Mouse (Mus musculus): Measurements from ENCODE around the gene Dlg2. TPM values are rescaled to one million over a fixed set of nuclear protein-coding genes. Genes with fewer than 3 reads are reported as not detected.

Gene Dlg2
- polyA plus RNA-seq, 1 experiment from 2014 or later = 4.3 TPM

DNA sequence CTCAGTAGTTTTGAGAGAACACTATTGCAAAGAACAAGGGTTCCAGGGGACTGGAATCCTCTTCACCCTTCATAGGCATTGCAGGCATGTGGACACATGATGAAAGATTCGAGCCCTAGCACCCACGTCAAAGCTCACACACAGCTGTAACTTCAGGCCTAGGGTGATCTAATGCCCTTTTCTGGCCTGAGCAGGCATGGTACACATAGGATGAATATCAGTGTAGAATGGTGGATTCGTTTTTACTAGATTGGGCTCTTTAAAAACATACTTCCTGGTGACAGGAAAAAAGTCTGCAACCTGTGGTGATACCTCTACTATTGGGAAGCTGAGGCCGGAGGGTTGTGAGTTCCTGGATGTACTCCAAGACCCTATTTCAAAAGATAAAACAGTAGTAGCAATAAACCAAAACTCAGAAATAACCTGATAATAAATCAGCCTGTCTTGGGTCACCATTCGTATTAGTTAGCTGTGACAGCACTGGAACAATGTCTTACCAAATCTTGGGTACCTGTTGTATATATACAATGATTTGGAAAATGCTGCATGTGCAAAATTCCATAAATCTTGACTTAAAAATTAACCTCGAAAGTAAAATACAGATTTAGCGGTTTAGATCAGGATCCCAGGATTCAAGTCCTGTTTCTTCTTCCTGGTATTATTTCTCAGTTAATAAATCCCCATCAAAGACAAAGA lies 20.2 kb upstream of the Dlg2 start:
- peak overlapping the region; percentile 79 for H3K9ac ChIP-seq (ENCODE audit: low read length)
- no peaks in the 10 kb centered on the region for H3K9me3 ChIP-seq (replicated peaks; ENCODE audit: control insufficient read depth, low read length)
- WGBS = 16% methylated on average over 7 of the region's 7 CpGs
- peaks cover 8% of the 10 kb centered on the region; the same call in 1 of the 2 replicates for H3K4me1 ChIP-seq (ENCODE audit: control insufficient read depth, insufficient read depth, low read length)
- 0 out of 2 replicates have a peak, but pooled peaks cover 3% of the 10 kb centered on the region for H3K36me3 ChIP-seq (ENCODE audit: control insufficient read depth, insufficient read depth, low read length)
- H3K4me2 ChIP-seq (ENCODE audit: low read depth, low read length) = peak overlapping the region; percentile 56
- H3K4me3 ChIP-seq (replicated peaks; ENCODE audit: low read length) = peak overlapping the region; percentile 66
- H3K27me3 ChIP-seq (ENCODE audit: control insufficient read depth, insufficient read depth, low read length) = no peaks in the 10 kb centered on the region
- 0 out of 2 replicates have a peak overlapping the region, but pooled peaks have one; percentile 5 for H3K27ac ChIP-seq (ENCODE audit: low read length)
- ATAC-seq (ENCODE audit: insufficient read depth, low FRiP score) = no peak

DNA sequence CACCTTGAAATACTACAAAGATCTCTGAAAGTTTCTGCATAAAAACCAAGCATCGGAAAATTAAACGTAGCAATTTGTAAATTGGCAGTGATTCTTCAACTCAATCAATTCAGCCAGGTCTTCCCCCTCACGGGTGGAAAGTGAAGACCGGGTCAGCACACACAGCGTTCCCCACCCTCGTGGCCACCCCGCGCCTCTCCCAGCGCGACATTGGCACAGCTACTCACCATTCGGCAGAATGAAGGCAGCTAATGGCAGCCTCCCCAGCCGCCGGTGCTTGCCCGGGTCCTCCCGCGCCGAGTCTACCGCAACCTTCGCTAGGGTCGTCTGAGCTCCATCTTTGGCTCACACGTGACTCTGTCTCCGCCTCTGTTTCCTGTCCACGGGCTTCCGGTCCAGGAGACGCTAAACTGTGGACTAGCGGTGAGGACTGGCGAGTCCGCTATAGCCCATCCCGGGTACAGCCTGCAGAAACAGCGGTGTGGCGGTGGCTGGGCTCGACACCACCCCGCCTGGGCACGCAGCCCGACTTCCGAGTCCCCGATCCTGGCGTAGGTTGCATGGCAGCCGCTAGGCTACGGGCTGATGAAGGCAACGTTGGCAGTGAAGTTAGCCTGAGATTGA lies 19.5 kb upstream of the Dlg2 start, which contains the start of gene Tmem126a:
Gene Tmem126a (minus strand): TSS at position 385 of the 624 bp plus-strand sequence.
- Histone ChIP-seq H3K4me1 (ENCODE audit: control insufficient read depth, insufficient read depth, low read length) (peaks cover 8% of the 10 kb centered on the region; the same call in 1 of the 2 replicates), H3K27ac (ENCODE audit: low read length) (peak within 1 kb of the TSS; percentile 87), H3K9ac (ENCODE audit: low read length) (peak within 1 kb of the TSS; percentile 79), H3K27me3 (ENCODE audit: control insufficient read depth, insufficient read depth, low read length) (no peaks in the 10 kb centered on the region), H3K9me3 (replicated peaks; ENCODE audit: control insufficient read depth, low read length) (no peaks in the 10 kb centered on the region), H3K4me3 (replicated peaks; ENCODE audit: low read length) (peak within 1 kb of the TSS; percentile 66), H3K36me3 (ENCODE audit: control insufficient read depth, insufficient read depth, low read length) (0 out of 2 replicates have a peak, but pooled peaks cover 3% of the 10 kb centered on the region), H3K4me2 (ENCODE audit: low read depth, low read length) (peak within 1 kb of the TSS; percentile 56)
- WGBS = under 1% methylated on average over 41 of the region's 41 CpGs
- ATAC-seq (ENCODE audit: insufficient read depth, low FRiP score) = peak; percentile 96

DNA sequence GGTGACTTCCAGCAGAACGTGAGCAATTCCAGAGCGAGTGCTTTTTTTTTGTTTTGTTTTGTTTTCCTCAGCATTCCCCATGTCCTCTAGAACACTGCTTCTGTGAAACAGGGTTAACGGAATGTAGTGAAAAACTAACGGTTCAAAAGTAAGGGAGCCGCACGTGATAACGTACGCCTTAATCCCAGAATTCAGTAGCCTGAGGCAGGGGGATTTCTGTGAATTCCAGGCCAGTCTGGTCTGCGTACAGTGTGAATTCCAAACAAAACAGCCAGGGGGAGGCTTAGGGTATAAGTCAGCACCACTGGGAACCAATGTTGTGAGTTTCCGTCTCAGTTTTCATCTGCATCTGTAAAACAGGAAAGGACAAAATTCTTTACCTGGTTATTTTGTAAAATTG lies 19.0 kb upstream of the Dlg2 start:
- 9% methylated on average over 10 of the region's 10 CpGs for WGBS
- Histone ChIP-seq H3K27ac (ENCODE audit: low read length) (peak overlapping the region; percentile 87), H3K27me3 (ENCODE audit: control insufficient read depth, insufficient read depth, low read length) (no peaks in the 10 kb centered on the region)

DNA sequence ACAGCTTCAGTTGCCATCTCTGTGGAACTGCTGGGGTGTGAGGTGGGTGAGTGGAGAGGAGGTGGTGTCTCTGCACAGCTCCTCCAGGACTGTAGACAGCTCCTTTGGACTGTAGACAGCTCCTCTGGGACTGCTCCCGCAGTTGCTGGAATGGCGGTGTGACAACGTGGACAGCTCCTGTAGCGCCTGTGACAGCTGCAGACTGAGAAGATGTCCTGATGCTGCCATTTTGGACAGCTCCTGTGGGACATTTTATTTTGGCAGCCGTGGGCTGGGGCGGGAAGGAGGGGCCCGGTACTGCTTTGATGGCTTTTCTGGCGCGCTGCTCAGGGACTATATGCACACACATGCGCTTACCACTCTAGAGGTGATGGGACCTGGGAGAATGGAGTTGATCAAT lies 16.1 kb upstream of the Dlg2 start:
- Histone ChIP-seq H3K4me2 (ENCODE audit: low read depth, low read length) (no peak overlapping the region), H3K9me3 (replicated peaks; ENCODE audit: control insufficient read depth, low read length) (no peaks in the 10 kb centered on the region), H3K27me3 (ENCODE audit: control insufficient read depth, insufficient read depth, low read length) (no peaks in the 10 kb centered on the region), H3K4me3 (replicated peaks; ENCODE audit: low read length) (no peak overlapping the region), H3K36me3 (ENCODE audit: control insufficient read depth, insufficient read depth, low read length) (no peaks in the 10 kb centered on the region), H3K9ac (ENCODE audit: low read length) (no peak overlapping the region), H3K4me1 (ENCODE audit: control insufficient read depth, insufficient read depth, low read length) (peaks cover 8% of the 10 kb centered on the region; the same call in 1 of the 2 replicates), H3K27ac (ENCODE audit: low read length) (no peak overlapping the region)
- WGBS = 45% methylated on average over 10 of the region's 10 CpGs
- ATAC-seq (ENCODE audit: insufficient read depth, low FRiP score) = no peak

More for the DNA sequence above, 19.0 kb upstream of the Dlg2 start:
- H3K4me1 ChIP-seq (ENCODE audit: control insufficient read depth, insufficient read depth, low read length) = peaks cover 8% of the 10 kb centered on the region; the same call in 1 of the 2 replicates
- ATAC-seq (ENCODE audit: insufficient read depth, low FRiP score) = peak; percentile 53; the same call in 1 of the 2 replicates
- H3K4me3 ChIP-seq (replicated peaks; ENCODE audit: low read length) = peak overlapping the region; percentile 66
- H3K9me3 ChIP-seq (replicated peaks; ENCODE audit: control insufficient read depth, low read length) = no peaks in the 10 kb centered on the region
- 0 out of 2 replicates have a peak, but pooled peaks cover 3% of the 10 kb centered on the region for H3K36me3 ChIP-seq (ENCODE audit: control insufficient read depth, insufficient read depth, low read length)
- H3K9ac ChIP-seq (ENCODE audit: low read length) = peak overlapping the region; percentile 79
- H3K4me2 ChIP-seq (ENCODE audit: low read depth, low read length) = peak overlapping the region; percentile 56

DNA sequence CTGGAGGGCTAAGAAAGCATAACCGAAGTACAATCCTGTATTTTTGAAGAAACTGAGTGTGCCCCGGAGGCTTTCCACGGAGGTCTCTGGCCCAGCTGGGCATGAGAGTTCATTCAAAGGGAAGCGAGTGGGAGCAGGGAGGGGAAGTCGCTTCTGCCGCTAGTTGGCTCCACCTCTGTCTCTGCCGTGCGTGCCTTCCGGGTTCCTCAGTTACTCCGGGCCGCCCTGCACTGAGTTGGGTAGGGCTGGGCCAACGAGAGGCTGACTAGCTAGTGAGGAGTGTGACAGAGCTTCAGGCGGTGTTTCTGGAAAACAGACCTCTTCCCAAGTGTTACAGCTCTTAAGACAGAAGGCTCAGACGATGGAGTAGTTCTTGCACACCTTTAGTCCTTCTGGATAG lies 15.5 kb upstream of the Dlg2 start:
- Histone ChIP-seq H3K4me1 (ENCODE audit: control insufficient read depth, insufficient read depth, low read length) (peaks cover 4% of the 10 kb centered on the region; the same call in 1 of the 2 replicates), H3K9me3 (replicated peaks; ENCODE audit: control insufficient read depth, low read length) (no peaks in the 10 kb centered on the region), H3K27ac (ENCODE audit: low read length) (no peak overlapping the region), H3K4me2 (ENCODE audit: low read depth, low read length) (no peak overlapping the region), H3K9ac (ENCODE audit: low read length) (no peak overlapping the region), H3K36me3 (ENCODE audit: control insufficient read depth, insufficient read depth, low read length) (no peaks in the 10 kb centered on the region), H3K4me3 (replicated peaks; ENCODE audit: low read length) (no peak overlapping the region), H3K27me3 (ENCODE audit: control insufficient read depth, insufficient read depth, low read length) (no peaks in the 10 kb centered on the region)
- 18% methylated on average over 14 of the region's 14 CpGs for WGBS
- ATAC-seq (ENCODE audit: insufficient read depth, low FRiP score) = no peak

DNA sequence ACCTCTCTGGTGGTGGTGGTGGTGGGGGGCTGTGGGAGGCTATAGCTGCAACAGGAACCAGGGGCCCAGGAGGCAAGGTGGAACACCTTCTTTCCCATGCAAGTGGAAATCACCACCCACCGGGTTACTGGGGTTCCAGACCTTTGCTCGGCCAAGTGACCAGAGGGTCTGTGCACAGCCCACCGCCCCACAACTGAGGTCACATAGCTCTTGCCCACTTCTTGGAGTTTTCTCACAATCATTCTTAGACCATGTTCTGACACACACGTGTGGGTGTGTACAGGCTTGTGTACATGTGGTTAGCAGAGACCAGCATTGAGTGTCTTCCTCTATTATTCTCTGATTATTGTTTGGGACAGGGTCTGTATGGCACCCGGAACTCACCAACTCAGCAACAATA lies 15.0 kb upstream of the Dlg2 start:
- no peak overlapping the region for H3K9ac ChIP-seq (ENCODE audit: low read length)
- H3K27ac ChIP-seq (ENCODE audit: low read length) = no peak overlapping the region
- H3K4me3 ChIP-seq (replicated peaks; ENCODE audit: low read length) = no peak overlapping the region
- no peaks in the 10 kb centered on the region for H3K27me3 ChIP-seq (ENCODE audit: control insufficient read depth, insufficient read depth, low read length)
- H3K36me3 ChIP-seq (ENCODE audit: control insufficient read depth, insufficient read depth, low read length) = no peaks in the 10 kb centered on the region
- no peak overlapping the region for H3K4me2 ChIP-seq (ENCODE audit: low read depth, low read length)
- H3K9me3 ChIP-seq (replicated peaks; ENCODE audit: control insufficient read depth, low read length) = no peaks in the 10 kb centered on the region
- H3K4me1 ChIP-seq (ENCODE audit: control insufficient read depth, insufficient read depth, low read length) = no peaks in the 10 kb centered on the region
- WGBS = 89% methylated on average over 5 of the region's 5 CpGs
- no peak for ATAC-seq (ENCODE audit: insufficient read depth, low FRiP score)

DNA sequence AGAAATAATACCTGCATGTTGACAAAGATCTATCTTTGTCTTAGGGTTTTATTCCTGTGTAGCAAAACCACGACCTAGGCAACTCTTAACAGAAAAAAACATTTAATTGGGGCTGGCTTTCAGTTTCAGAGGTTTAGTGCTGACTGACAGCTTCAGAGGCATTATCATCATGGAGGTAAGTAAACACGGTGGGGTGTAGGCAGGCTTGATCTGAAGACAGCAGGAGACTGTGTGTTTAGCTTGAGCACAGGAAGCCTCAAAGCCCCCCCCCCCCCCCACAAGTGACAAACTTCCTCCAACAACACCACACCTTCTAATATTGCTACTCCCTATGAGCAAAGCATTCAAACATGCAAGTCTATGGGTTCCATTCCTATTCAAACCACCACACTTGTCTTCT lies 3.0 kb upstream of the Dlg2 start:
- WGBS = 50% methylated on average over 2 of the region's 2 CpGs
- no peak for ATAC-seq (ENCODE audit: insufficient read depth, low FRiP score)
- Histone ChIP-seq H3K4me2 (ENCODE audit: low read depth, low read length) (no peak overlapping the region), H3K4me3 (replicated peaks; ENCODE audit: low read length) (no peak overlapping the region), H3K9ac (ENCODE audit: low read length) (no peak overlapping the region), H3K4me1 (ENCODE audit: control insufficient read depth, insufficient read depth, low read length) (peaks cover 7% of the 10 kb centered on the region; the same call in 1 of the 2 replicates), H3K9me3 (replicated peaks; ENCODE audit: control insufficient read depth, low read length) (no peaks in the 10 kb centered on the region), H3K27me3 (ENCODE audit: control insufficient read depth, insufficient read depth, low read length) (peaks cover 3% of the 10 kb centered on the region), H3K27ac (ENCODE audit: low read length) (no peak overlapping the region), H3K36me3 (ENCODE audit: control insufficient read depth, insufficient read depth, low read length) (no peaks in the 10 kb centered on the region)

DNA sequence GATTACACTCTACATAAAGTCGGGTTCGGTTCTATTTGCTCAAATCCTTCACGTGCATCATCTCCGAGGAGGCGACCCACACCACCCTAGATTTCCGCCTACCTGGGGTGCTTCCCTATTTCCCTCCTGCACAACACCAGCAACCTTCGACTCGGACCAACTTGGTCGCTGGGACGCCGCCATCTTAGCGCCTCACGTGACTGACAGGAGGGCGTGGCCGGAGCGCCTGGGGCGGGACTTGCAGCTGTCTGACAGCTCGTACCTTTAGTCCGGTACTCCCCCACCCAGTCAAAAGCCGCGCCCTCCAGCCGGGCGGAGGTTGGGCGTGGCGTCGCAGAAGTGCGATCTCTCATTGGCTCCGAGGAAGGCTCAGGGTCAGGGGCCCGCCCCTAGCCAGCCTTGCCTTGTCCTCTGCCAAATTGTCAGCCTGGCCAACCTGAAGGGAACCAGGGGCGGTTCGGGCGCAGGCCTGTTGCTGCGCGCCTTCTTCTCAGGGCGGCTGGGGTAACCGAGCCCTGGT lies 619 bp upstream of the Dlg2 start, which contains the start of gene Tmem126b:
Gene Tmem126b (minus strand): TSS at position 209 of the 520 bp plus-strand sequence.
- peaks cover 3% of the 10 kb centered on the region for H3K27me3 ChIP-seq (ENCODE audit: control insufficient read depth, insufficient read depth, low read length)
- peak within 1 kb of the TSS; percentile 81 for H3K9ac ChIP-seq (ENCODE audit: low read length)
- peak; percentile 100 for ATAC-seq (ENCODE audit: insufficient read depth, low FRiP score)
- H3K36me3 ChIP-seq (ENCODE audit: control insufficient read depth, insufficient read depth, low read length) = no peaks in the 10 kb centered on the region
- H3K9me3 ChIP-seq (replicated peaks; ENCODE audit: control insufficient read depth, low read length) = no peaks in the 10 kb centered on the region
- peak within 1 kb of the TSS; percentile 67 for H3K27ac ChIP-seq (ENCODE audit: low read length)
- WGBS = under 1% methylated on average over 36 of the region's 36 CpGs
- H3K4me2 ChIP-seq (ENCODE audit: low read depth, low read length) = peak within 1 kb of the TSS; percentile 82
- peak within 1 kb of the TSS; percentile 67 for H3K4me3 ChIP-seq (replicated peaks; ENCODE audit: low read length)
- H3K4me1 ChIP-seq (ENCODE audit: control insufficient read depth, insufficient read depth, low read length) = peaks cover 7% of the 10 kb centered on the region; the same call in 1 of the 2 replicates

DNA sequence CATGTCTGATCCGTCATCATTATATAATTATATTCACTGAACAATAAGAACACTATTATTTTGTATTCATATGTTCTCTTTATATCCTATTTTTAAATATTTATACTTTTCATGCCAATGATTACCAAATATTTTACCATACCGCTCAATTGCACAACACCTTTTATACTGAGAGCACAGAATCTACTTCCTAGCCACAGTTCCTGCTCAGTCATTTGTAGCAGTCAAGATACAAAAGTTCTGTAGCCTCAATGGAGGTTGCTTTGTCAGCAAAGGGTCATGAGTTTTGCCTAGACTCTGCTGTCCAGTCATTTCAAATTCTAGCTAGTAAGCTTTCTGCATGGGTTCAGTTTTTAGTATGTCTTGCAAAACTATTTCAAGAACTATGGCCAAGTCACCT lies 6.1 kb downstream of the Dlg2 start:
- Histone ChIP-seq H3K4me2 (ENCODE audit: low read depth, low read length) (no peak overlapping the region), H3K36me3 (ENCODE audit: control insufficient read depth, insufficient read depth, low read length) (no peaks in the 10 kb centered on the region), H3K9me3 (replicated peaks; ENCODE audit: control insufficient read depth, low read length) (no peaks in the 10 kb centered on the region), H3K4me1 (ENCODE audit: control insufficient read depth, insufficient read depth, low read length) (no peaks in the 10 kb centered on the region), H3K27me3 (ENCODE audit: control insufficient read depth, insufficient read depth, low read length) (peaks cover 1% of the 10 kb centered on the region), H3K27ac (ENCODE audit: low read length) (no peak overlapping the region), H3K4me3 (replicated peaks; ENCODE audit: low read length) (no peak overlapping the region), H3K9ac (ENCODE audit: low read length) (no peak overlapping the region)
- WGBS = 85% methylated on average over 2 of the region's 2 CpGs
- ATAC-seq (ENCODE audit: insufficient read depth, low FRiP score) = no peak
